ENCODE assay signal across 20 mouse cellular contexts in the genomic region with DNA sequence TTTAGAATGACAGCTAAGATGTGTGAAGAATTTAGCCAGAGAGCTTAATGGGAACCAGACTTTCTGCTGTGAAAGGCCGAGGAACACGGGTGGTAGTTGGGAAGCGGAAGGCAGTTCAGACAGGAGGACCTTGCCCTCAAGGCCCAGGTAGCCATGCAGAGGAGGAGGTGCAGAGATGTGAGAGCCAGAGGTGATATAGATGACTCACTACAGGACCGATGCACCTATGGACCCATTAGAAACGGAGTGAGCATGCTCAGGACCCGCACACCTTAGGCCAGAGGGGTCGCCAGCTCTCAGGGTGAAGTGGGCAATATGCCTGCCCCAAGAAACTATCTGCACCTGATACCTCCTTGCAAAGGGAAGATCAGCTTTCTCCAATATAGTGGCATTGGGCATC. TPM values are rescaled to one million over a fixed set of nuclear protein-coding genes. Genes with fewer than 3 reads are reported as not detected.
DNase-seq lines count a peak whose midpoint lies in the region; ATAC-seq lines count a peak whose summit lies in the region.
"Had no signal": no experiment of that assay in that cellular context is flagged by ENCODE, and none has a peak within 500 bp of the region (broad histone marks: within the 10 kb centered on the region; RNA-seq: fewer than 3 reads in every experiment).

No protein-coding gene starts in this region.

- no peak for ATAC-seq in intestine, embryonic 14.5 days (replicated peaks; ENCODE audit: low FRiP score, low TSS enrichment, low read depth)
- ATAC-seq in intestine, embryonic 15.5 days = no peak
- ATAC-seq in limb, embryonic 11.5 days (ENCODE audit: insufficient number of reproducible peaks, low FRiP score, low TSS enrichment, low read depth) = no peak
- ATAC-seq: activated CD4-positive, CD25-positive, alpha-beta regulatory T cell, adult 4 months; forebrain, embryonic 13.5 days; forebrain, postnatal 0 days; hindbrain, embryonic 16.5 days; Patski had no signal

- DNase-seq in intestine, embryonic 14.5 days (ENCODE audit: low spot score) = peak; percentile 21
- peak; percentile 32 for DNase-seq in testis, postnatal 10 days (ENCODE audit: low spot score)
- DNase-seq in testis, postnatal 14 days (ENCODE audit: low spot score) = no peak
- peak; percentile 18 for DNase-seq in limb, embryonic 11.5 days (ENCODE audit: low spot score)
- no peak for DNase-seq in left cerebral cortex, postnatal 36 days (ENCODE audit: low spot score in 2 of 2)
- no peak for DNase-seq in frontal cortex, postnatal 36 days (ENCODE audit: low spot score in 2 of 2)
- DNase-seq: adrenal gland, postnatal 14 days; cerebellum, adult 11-12 months; cerebellum, adult 9-10 months; cerebellum, postnatal 25 days; forebrain, postnatal 0 days; heart, postnatal 36 days had no signal

- peaks cover 10% of the 10 kb centered on the region for H3K4me1 ChIP-seq in intestine, embryonic 14.5 days (replicated peaks; ENCODE audit: control insufficient read depth, insufficient read depth, low read length)
- H3K4me1 ChIP-seq in intestine, embryonic 15.5 days (replicated peaks) = peaks cover 7% of the 10 kb centered on the region
- peaks cover 5% of the 10 kb centered on the region; the same call in 1 of the 2 replicates for H3K4me1 ChIP-seq in limb, embryonic 11.5 days (ENCODE audit: control insufficient read depth, insufficient read depth, low read length)

- H3K4me3 ChIP-seq in intestine, embryonic 14.5 days (ENCODE audit: low read depth, low read length) = no peak overlapping the region
- no peak overlapping the region for H3K4me3 ChIP-seq in intestine, embryonic 15.5 days (replicated peaks)
- H3K4me3 ChIP-seq in limb, embryonic 11.5 days (ENCODE audit: low read depth, low read length) = no peak overlapping the region
- H3K4me3 ChIP-seq: forebrain, embryonic 13.5 days; heart, embryonic 13.5 days; hindbrain, embryonic 12.5 days had no signal

- intact Hi-C loops in left cerebral cortex, postnatal 36 days (cut with DNase I) = no loop called here

- H3K36me3 ChIP-seq in intestine, embryonic 14.5 days (ENCODE audit: control insufficient read depth, insufficient read depth, low read length) = no peaks in the 10 kb centered on the region
- no peaks in the 10 kb centered on the region for H3K36me3 ChIP-seq in intestine, embryonic 15.5 days
- no peaks in the 10 kb centered on the region for H3K36me3 ChIP-seq in limb, embryonic 11.5 days (ENCODE audit: control insufficient read depth, insufficient read depth, low read length)
- H3K36me3 ChIP-seq: heart, embryonic 13.5 days; hindbrain, embryonic 12.5 days had no signal

- no peak overlapping the region for H3K9ac ChIP-seq in intestine, embryonic 14.5 days (ENCODE audit: low read length)
- H3K9ac ChIP-seq in intestine, embryonic 15.5 days = no peak overlapping the region
- no peak overlapping the region for H3K9ac ChIP-seq in limb, embryonic 11.5 days (ENCODE audit: low read length)
- H3K9ac ChIP-seq: forebrain, embryonic 13.5 days; forebrain, postnatal 0 days; heart, embryonic 13.5 days; hindbrain, embryonic 12.5 days had no signal

- no peak overlapping the region for H3K4me2 ChIP-seq in intestine, embryonic 14.5 days (ENCODE audit: low read length)
- H3K4me2 ChIP-seq in intestine, embryonic 15.5 days (replicated peaks) = no peak overlapping the region
- H3K4me2 ChIP-seq in limb, embryonic 11.5 days (ENCODE audit: low read depth, severe bottlenecking) = no peak overlapping the region
- H3K4me2 ChIP-seq: forebrain, embryonic 13.5 days; heart, embryonic 13.5 days; hindbrain, embryonic 12.5 days had no signal

- no peaks in the 10 kb centered on the region for H3K9me3 ChIP-seq in intestine, embryonic 14.5 days (ENCODE audit: control insufficient read depth, low read length)
- no peaks in the 10 kb centered on the region for H3K9me3 ChIP-seq in intestine, embryonic 15.5 days
- H3K9me3 ChIP-seq in limb, embryonic 11.5 days (ENCODE audit: control insufficient read depth, low read length) = no peaks in the 10 kb centered on the region
- H3K9me3 ChIP-seq: forebrain, embryonic 13.5 days; heart, embryonic 13.5 days; hindbrain, embryonic 12.5 days had no signal

- H3K27ac ChIP-seq in intestine, embryonic 14.5 days (ENCODE audit: low read depth) = no peak overlapping the region
- no peak overlapping the region for H3K27ac ChIP-seq in intestine, embryonic 15.5 days
- no peak overlapping the region for H3K27ac ChIP-seq in limb, embryonic 11.5 days (replicated peaks; ENCODE audit: low read depth, low read length)
- H3K27ac ChIP-seq: forebrain, embryonic 13.5 days; heart, embryonic 13.5 days; hindbrain, embryonic 12.5 days had no signal

- peaks cover 34% of the 10 kb centered on the region for H3K27me3 ChIP-seq in intestine, embryonic 14.5 days (replicated peaks; ENCODE audit: control insufficient read depth, insufficient read depth, low read length)
- peaks cover 3% of the 10 kb centered on the region; the same call in 1 of the 2 replicates for H3K27me3 ChIP-seq in intestine, embryonic 15.5 days (replicated peaks)
- peaks cover 42% of the 10 kb centered on the region for H3K27me3 ChIP-seq in limb, embryonic 11.5 days (ENCODE audit: control insufficient read depth, insufficient read depth, low read length)
- H3K27me3 ChIP-seq: CH12.LX, Patski had no signal

- 92% methylated on average over 7 of the region's 7 CpGs for WGBS in intestine, embryonic 14.5 days
- WGBS in intestine, embryonic 15.5 days = 82% methylated on average over 7 of the region's 7 CpGs
- 69% methylated on average over 7 of the region's 7 CpGs for WGBS in limb, embryonic 11.5 days

RNA-seq across cellular contexts. Expression of a gene that starts 3.6 kb away (rescaled TPM):
- polyA plus RNA-seq in intestine, embryonic 14.5 days (2014; fragmentation: Nextera tagmentation; extraction: Ambion mirVana) = 4.7 and 6.1 TPM in 2 replicates
- 15.9 and 19.2 TPM in 2 replicates for polyA plus RNA-seq in intestine, embryonic 15.5 days (2015; fragmentation: Nextera tagmentation; extraction: Ambion mirVana)
- 0.97 and 1.2 TPM in 2 replicates for polyA plus RNA-seq in limb, embryonic 11.5 days (2014; fragmentation: Nextera tagmentation; extraction: Ambion mirVana)
- 10 to 100 TPM; 77.5 to 94.7 TPM for total RNA-seq in left cerebral cortex, postnatal 36 days (2021)
- total RNA-seq: CH12.LX had no signal
- polyA plus RNA-seq: activated CD4-positive, CD25-positive, alpha-beta regulatory T cell, adult 4 months had no signal

Comparison
In these comparisons a context has a peak if more than half of its experiments do, and no peak if none do; other contexts are left out.
1. DNase-seq: peak in intestine, embryonic 14.5 days (single experiment), testis, postnatal 10 days (single experiment) and limb, embryonic 11.5 days (single experiment); none in testis, postnatal 14 days (single experiment), left cerebral cortex, postnatal 36 days (0 of 2) and frontal cortex, postnatal 36 days (0 of 2).